Mouse (Mus musculus): Measurements from ENCODE around the gene Brcc3.

- TF ChIP-seq CTCF (conservative IDR thresholded peaks at IDR 0.05; ENCODE audit: low read length) (no peak), NANOG (IDR thresholded peaks at IDR 0.05; ENCODE audit: borderline replicate concordance, low read length) (no peak), POU5F1 (IDR thresholded peaks at IDR 0.05; ENCODE audit: borderline replicate concordance, low read length) (no peak)
Observed at GRCm38 (mm10) chrX:75381176-75381575, 35.3 kb upstream of the Brcc3 start.

Measured in E14TG2a.4 (cell line).